Mouse (Mus musculus) midbrain, postnatal 0 days (tissue): Measurements from ENCODE around the gene Abcd3. TPM values are rescaled to one million over a fixed set of nuclear protein-coding genes. Genes with fewer than 3 reads are reported as not detected.
"Not testable (repeated sequence)": the region's sequence is repeated elsewhere in the genome, so short reads cannot be mapped to it uniquely, and the experiment has no call there.

ENCODE experiments used
- ATAC-seq: fragments of 200-750 bp; cut with Nextera tagmentation; 2 replicates; pipeline ENCODE4 v1.8.0; 2017; ENCODE audit warnings: moderate number of reproducible peaks, mild to moderate bottlenecking, moderate TSS enrichment, moderate library complexity; ENCODE audit not compliant: low FRiP score
- DNase-seq: peaks from one replicate; pipeline ENCODE4 v3.0.0-alpha.2; 2015; ENCODE audit warnings: low spot score
- H3K27ac ChIP-seq: fragments of 300-500 bp; sonication (generic); 2 replicates; pipeline ENCODE4 v1.5.1; 2014; ENCODE audit warnings: low read depth, mild to moderate bottlenecking, low read length, mixed read lengths
- H3K27me3 ChIP-seq: fragments of 300-500 bp; sonication (generic); 2 replicates; pipeline ENCODE4 v1.6.1; 2014; ENCODE audit warnings: low read length, control low read depth, mixed read lengths; ENCODE audit not compliant: insufficient read depth
- H3K36me3 ChIP-seq: fragments of 300-500 bp; sonication (generic); 2 replicates; pipeline ENCODE4 v1.6.1; 2014; ENCODE audit warnings: low read length, control low read depth, mixed read lengths; ENCODE audit not compliant: insufficient read depth
- H3K4me1 ChIP-seq: fragments of 300-500 bp; sonication (generic); 2 replicates; pipeline ENCODE4 v1.6.1; 2014; ENCODE audit warnings: mild to moderate bottlenecking, control low read depth, antibody characterized with exemption, low read length, mixed read lengths; ENCODE audit not compliant: insufficient read depth
- H3K4me2 ChIP-seq: fragments of 300-500 bp; sonication (generic); 2 replicates; pipeline ENCODE4 v1.6.1; 2014; ENCODE audit warnings: low read depth, mild to moderate bottlenecking, low read length, mixed read lengths; ENCODE audit not compliant: poor library complexity, severe bottlenecking
- H3K4me3 ChIP-seq: fragments of 300-500 bp; sonication (generic); 2 replicates; pipeline ENCODE4 v1.5.1; 2014; ENCODE audit warnings: low read depth, mild to moderate bottlenecking, low read length, moderate library complexity
- H3K9ac ChIP-seq: fragments of 300-500 bp; sonication (generic); replicated peaks from 2 replicates; pipeline ENCODE4 v1.6.1; 2014; ENCODE audit warnings: mild to moderate bottlenecking, low read length, moderate library complexity, mixed read lengths; ENCODE audit not compliant: poor library complexity, severe bottlenecking
- H3K9me3 ChIP-seq: fragments of 300-500 bp; sonication (generic); 2 replicates; pipeline ENCODE4 v1.6.1; 2016; ENCODE audit warnings: low read length, control low read depth
- CTCF ChIP-seq: IDR thresholded peaks from 2 replicates; pipeline ENCODE4 v1.5.1; 2016; ENCODE audit warnings: antibody characterized with exemption, mild to moderate bottlenecking
- WGBS: fragments of 180-500 bp; shearing (Covaris S2); extraction: QIAGEN DNeasy Blood & Tissue Kit; methylation state at CpG from one replicate; pipeline ENCODE4 v1.1.7; 2014; 5-methylcytosine and 5-hydroxymethylcytosine counted together
- polyA plus RNA-seq: library from polyadenylated mRNA; unstranded; fragments of >200 nt; fragmentation: Nextera tagmentation; extraction: Ambion mirVana; gene quantifications from 2 replicates; pipeline ENCODE4 v1.2.1, GENCODE M21; 2015
- total RNA-seq: library from RNA; depleted of rRNA; stranded (reverse); fragments of >200 nt; gene quantifications from 2 replicates; pipeline ENCODE4 v1.2.3, GENCODE M21; 2014

Abcd3 gene
- total and polyA plus RNA-seq, 2 experiments from 2014 or later = 51.1 to 77.5 TPM

- ATAC-seq = no peak
- Histone ChIP-seq H3K4me3 (no peak overlapping the region), H3K9ac (no peak overlapping the region), H3K9me3 (no peaks in the 10 kb centered on the region), H3K4me2 (no peak overlapping the region), H3K36me3 (no peaks in the 10 kb centered on the region), H3K27ac (no peak overlapping the region), H3K27me3 (no peaks in the 10 kb centered on the region), H3K4me1 (no peaks in the 10 kb centered on the region)
- TF ChIP-seq CTCF = no peak
- 60% methylated on average over 5 of the region's 5 CpGs for WGBS
- DNase-seq = no peak
These were observed 25.3 kb downstream of the Abcd3 start for GRCm38 (mm10) chr3:121789790-121790189.

- H3K27ac ChIP-seq = no peak overlapping the region
- no peaks in the 10 kb centered on the region for H3K27me3 ChIP-seq
- H3K4me3 ChIP-seq = no peak overlapping the region
- H3K36me3 ChIP-seq = no peaks in the 10 kb centered on the region; the same call in none of the 2 replicates
- TF ChIP-seq CTCF = no peak
- no peaks in the 10 kb centered on the region for H3K9me3 ChIP-seq
- WGBS = 89% methylated on average over 6 of the region's 6 CpGs
- ATAC-seq = no peak
- H3K9ac ChIP-seq = no peak overlapping the region
- no peaks in the 10 kb centered on the region for H3K4me1 ChIP-seq
- H3K4me2 ChIP-seq = no peak overlapping the region
- no peak for DNase-seq
These were observed 32.1 kb downstream of the Abcd3 start for GRCm38 (mm10) chr3:121783020-121783419.

GRCm38 (mm10) chr3:121777943-121778342, 37.2 kb downstream of the Abcd3 start:
- Histone ChIP-seq H3K9ac (no peak overlapping the region), H3K9me3 (no peaks in the 10 kb centered on the region), H3K27me3 (no peaks in the 10 kb centered on the region), H3K36me3 (peaks cover 7% of the 10 kb centered on the region), H3K4me1 (no peaks in the 10 kb centered on the region), H3K27ac (no peak overlapping the region), H3K4me3 (no peak overlapping the region), H3K4me2 (no peak overlapping the region)
- 64% methylated on average over 7 of the region's 7 CpGs for WGBS
- ATAC-seq (no peak), DNase-seq (peak; percentile 57)
- TF ChIP-seq CTCF = peak; percentile 73

- H3K27ac ChIP-seq, DNase-seq, H3K9ac ChIP-seq, H3K27me3 ChIP-seq, H3K4me1 ChIP-seq, ATAC-seq, H3K9me3 ChIP-seq, H3K4me3 ChIP-seq, H3K4me2 ChIP-seq: not testable (repeated sequence)
- H3K36me3 ChIP-seq = peaks cover 22% of the 10 kb centered on the region
- WGBS = 95% methylated on average over 3 of the region's 4 CpGs
These were observed 41.8 kb downstream of the Abcd3 start for GRCm38 (mm10) chr3:121773336-121773735.

GRCm38 (mm10) chr3:121768770-121769169, 46.3 kb downstream of the Abcd3 start:
- 96% methylated on average over 3 of the region's 3 CpGs for WGBS
- H3K4me2 ChIP-seq = no peak overlapping the region
- H3K27me3 ChIP-seq = no peaks in the 10 kb centered on the region
- no peak for ATAC-seq
- no peak for TF ChIP-seq CTCF
- no peaks in the 10 kb centered on the region for H3K9me3 ChIP-seq
- no peak overlapping the region for H3K9ac ChIP-seq
- no peak overlapping the region for H3K27ac ChIP-seq
- H3K4me3 ChIP-seq = no peak overlapping the region
- DNase-seq = no peak
- no peaks in the 10 kb centered on the region for H3K4me1 ChIP-seq
- peaks cover 36% of the 10 kb centered on the region for H3K36me3 ChIP-seq

- ATAC-seq (no peak), DNase-seq (no peak)
- H3K4me2 ChIP-seq = no peak overlapping the region
- no peaks in the 10 kb centered on the region for H3K4me1 ChIP-seq
- 88% methylated on average over 5 of the region's 5 CpGs for WGBS
- H3K4me3 ChIP-seq = no peak overlapping the region
- TF ChIP-seq CTCF = no peak
- no peak overlapping the region for H3K9ac ChIP-seq
- H3K27me3 ChIP-seq = no peaks in the 10 kb centered on the region
- no peaks in the 10 kb centered on the region for H3K9me3 ChIP-seq
- H3K27ac ChIP-seq = no peak overlapping the region
- H3K36me3 ChIP-seq = peaks cover 39% of the 10 kb centered on the region
These were observed 48.3 kb downstream of the Abcd3 start for GRCm38 (mm10) chr3:121766818-121767217.
